Mouse (Mus musculus) CD4-positive, CD25-positive, alpha-beta regulatory T cell (primary cell): ENCODE results near the gene Ccdc80. TPM values are rescaled to one million over a fixed set of nuclear protein-coding genes. Genes with fewer than 3 reads are reported as not detected.

Source experiments
- polyA plus RNA-seq: library from polyadenylated mRNA; unstranded; fragments of 100-300 nt; shearing (Covaris generic); gene quantifications from one replicate; pipeline ENCODE4 v1.2.1, GENCODE M21; 2017

Gene Ccdc80
- polyA plus RNA-seq = 0.36 TPM

GRCm38 (mm10) chr16:45093137-45093731 lies at the start of gene Ccdc80:
Ccdc80 (plus strand) TSS chr16:45093402.

GRCm38 (mm10) chr16:45158522-45159388 lies 65.6 kb downstream of the Ccdc80 start, which contains the start of the genes Slc35a5 and Atg3:
Slc35a5 (minus strand) TSS chr16:45158706.
Atg3 (plus strand) TSS chr16:45158785.

Other genes starting within 250 kb of the Ccdc80 start
- 0.11 TPM for gene Cd200r2, start 226.3 kb upstream of the Ccdc80 start, polyA plus RNA-seq
- gene Cd200r3, start 149.7 kb upstream of the Ccdc80 start, polyA plus RNA-seq = 1.9 TPM
- 40.9 TPM for gene Slc35a5, start 65.3 kb downstream of the Ccdc80 start, polyA plus RNA-seq
- gene Atg3, start 65.4 kb downstream of the Ccdc80 start, polyA plus RNA-seq = 83.0 TPM
- 68.6 TPM for gene Btla, start 130.9 kb downstream of the Ccdc80 start, polyA plus RNA-seq